Mouse (Mus musculus) small intestine, adult 10 weeks (tissue): ENCODE measurements around the gene Klhl18. TPM values are rescaled to one million over a fixed set of nuclear protein-coding genes. Genes with fewer than 3 reads are reported as not detected.

Experiments used
- polyA plus RNA-seq: library from polyadenylated mRNA; stranded (reverse); fragments of 350-450 nt; fragmentation: Illumina TruSeq; extraction: RNeasy Lipid Tissue Mini Kit (QIAGEN cat#74804); gene quantifications from one replicate; pipeline ENCODE4 v1.2.3, GENCODE M21; 2014; ENCODE audit warnings: low replicate concordance

The Klhl18 gene
- 5.6 TPM for polyA plus RNA-seq

GRCm38 (mm10) chr9:110476124-110477091 lies at the start of gene Klhl18, which contains the start of gene Kif9:
Gene Klhl18 (minus strand): TSS chr9:110476694.
Gene Kif9 (plus strand): TSS chr9:110476958.

DNA sequence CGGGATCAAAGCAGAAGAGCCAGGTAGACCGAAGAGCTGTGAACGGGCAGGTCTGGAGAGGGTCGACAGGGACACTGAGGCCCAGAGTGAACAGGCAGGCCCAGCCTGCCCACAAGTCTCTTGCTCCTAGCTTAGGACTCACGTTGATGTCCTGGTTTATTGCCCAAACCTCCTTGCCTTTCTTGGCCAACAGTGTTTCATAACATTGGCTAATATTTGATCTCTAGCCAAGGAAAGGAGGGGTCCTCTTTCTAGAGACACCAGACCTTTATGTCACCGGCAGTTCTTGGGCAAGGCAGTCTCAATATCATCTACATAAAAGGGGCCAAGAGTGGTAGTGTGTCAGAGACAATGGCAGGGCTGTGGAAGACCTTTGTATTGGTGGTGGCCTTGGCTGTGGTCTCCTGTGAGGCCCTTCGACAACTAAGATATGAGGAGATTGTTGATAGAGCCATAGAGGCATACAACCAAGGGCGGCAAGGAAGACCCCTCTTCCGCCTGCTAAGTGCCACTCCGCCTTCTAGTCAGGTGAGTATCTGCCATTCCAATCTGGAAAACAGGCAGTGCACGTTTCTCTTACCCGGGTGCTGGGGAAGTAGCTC lies 56.9 kb downstream of the Klhl18 start, which contains the start of gene Ngp:
Ngp (plus strand) TSS at position 237 of the 602 bp plus-strand sequence.

GRCm38 (mm10) chr9:110408099-110408773 lies 68.3 kb downstream of the Klhl18 start, which contains the start of gene Ptpn23:
Gene Ptpn23 (minus strand): TSS chr9:110408213.

Other genes with a start within 250 kb of the Klhl18 start
- not detected for gene Cspg5, start 232.9 kb downstream of the Klhl18 start, polyA plus RNA-seq
- not detected for gene Elp6, start 171.5 kb downstream of the Klhl18 start, polyA plus RNA-seq
- 0.11 TPM for gene Scap, start 143.4 kb downstream of the Klhl18 start, polyA plus RNA-seq
- 0.33 TPM for gene Ptpn23, start 68.5 kb downstream of the Klhl18 start, polyA plus RNA-seq
- gene Ngp, start 56.9 kb downstream of the Klhl18 start, polyA plus RNA-seq, result not detected
- 0.56 TPM for gene Kif9, start 264 bp upstream of the Klhl18 start, polyA plus RNA-seq
- gene Setd2, start 55.9 kb upstream of the Klhl18 start, polyA plus RNA-seq, result 56.1 TPM
- gene Nradd, start 147.8 kb upstream of the Klhl18 start, polyA plus RNA-seq, result 0.63 TPM
- gene Nbeal2, start 177.5 kb upstream of the Klhl18 start, polyA plus RNA-seq, result not detected
- gene Ccdc12, start 179.8 kb upstream of the Klhl18 start, polyA plus RNA-seq, result not detected